Mouse (Mus musculus) heart, postnatal 0 days (tissue): ENCODE data around the gene Klhdc7a.

Source experiments
- CTCF ChIP-seq: IDR thresholded peaks from 2 replicates; pipeline ENCODE4 v1.5.1; 2016; ENCODE audit warnings: antibody characterized with exemption, control low read depth, low read depth
- EP300 ChIP-seq: IDR thresholded peaks from 2 replicates; pipeline ENCODE4 v1.6.1; 2016; ENCODE audit warnings: antibody characterized with exemption, low read depth

GRCm38 (mm10) chr4:139967922-139968321, at the start of gene Klhdc7a:
- TF ChIP-seq CTCF (no peak), EP300 (no peak)
